In genomic region chr2:69530691-69531527, GRCm38 (mm10) we compare ENCODE assay signal across 15 mouse cellular contexts. TPM values are rescaled to one million over a fixed set of nuclear protein-coding genes. Genes with fewer than 3 reads are reported as not detected.
DNase-seq lines count a peak whose midpoint lies in the region; ATAC-seq and TF ChIP-seq lines count a peak whose summit lies in the region.
"Had no signal": no experiment of that assay in that cellular context is flagged by ENCODE, and none has a peak within 500 bp of the region (broad histone marks: within the 10 kb centered on the region; RNA-seq: fewer than 3 reads in every experiment).

No protein-coding gene starts in this region.

- 8% methylated on average over 14 of the region's 14 CpGs for WGBS in forebrain, embryonic 11.5 days
- 16% methylated on average over 14 of the region's 14 CpGs for WGBS in forebrain, postnatal 0 days
- WGBS in kidney, embryonic 15.5 days: 30% methylated on average over 14 of the region's 14 CpGs
- WGBS in hindbrain, embryonic 15.5 days: 18% methylated on average over 14 of the region's 14 CpGs

- H3K9ac ChIP-seq in forebrain, embryonic 11.5 days (ENCODE audit: low read length): no peak overlapping the region
- no peak overlapping the region for H3K9ac ChIP-seq in forebrain, postnatal 0 days
- H3K9ac ChIP-seq in kidney, embryonic 15.5 days: no peak overlapping the region
- no peak overlapping the region for H3K9ac ChIP-seq in hindbrain, embryonic 15.5 days
- H3K9ac ChIP-seq: neural tube, embryonic 12.5 days had no signal

- H3K9me3 ChIP-seq in forebrain, embryonic 11.5 days (ENCODE audit: control insufficient read depth, low read length): no peaks in the 10 kb centered on the region
- H3K9me3 ChIP-seq in forebrain, postnatal 0 days (ENCODE audit: low read length): no peaks in the 10 kb centered on the region
- no peaks in the 10 kb centered on the region for H3K9me3 ChIP-seq in kidney, embryonic 15.5 days (replicated peaks)
- H3K9me3 ChIP-seq in E14TG2a.4 (ENCODE audit: low read length): no peaks in the 10 kb centered on the region
- H3K9me3 ChIP-seq in hindbrain, embryonic 15.5 days: no peaks in the 10 kb centered on the region
- H3K9me3 ChIP-seq: G1E; neural tube, embryonic 12.5 days had no signal

- ATAC-seq in forebrain, embryonic 11.5 days (replicated peaks; ENCODE audit: low FRiP score): peak; percentile 66
- ATAC-seq in forebrain, postnatal 0 days: no peak
- 0 out of 2 replicates have a peak, but pooled peaks have one; percentile 12 for ATAC-seq in kidney, embryonic 15.5 days (replicated peaks; ENCODE audit: low FRiP score)
- 0 out of 2 replicates have a peak, but pooled peaks have one; percentile 27 for ATAC-seq in hindbrain, embryonic 15.5 days (ENCODE audit: low FRiP score, low read depth)

- H3K27ac ChIP-seq in forebrain, embryonic 11.5 days (ENCODE audit: low read depth, low read length): no peak overlapping the region
- no peak overlapping the region for H3K27ac ChIP-seq in forebrain, postnatal 0 days (ENCODE audit: low read depth, low read length)
- H3K27ac ChIP-seq in kidney, embryonic 15.5 days: no peak overlapping the region
- H3K27ac ChIP-seq in hindbrain, embryonic 15.5 days (replicated peaks): no peak overlapping the region
- H3K27ac ChIP-seq: neural tube, embryonic 12.5 days had no signal

- DNase-seq in forebrain, embryonic 11.5 days (ENCODE audit: low spot score): no peak
- no peak for DNase-seq in forebrain, postnatal 0 days
- DNase-seq in kidney, postnatal 14 days: no peak
- no peak for DNase-seq in c-Kit-positive CD71-positive TER-119-positive erythroid progenitor cells, embryonic 14.5 days (ENCODE audit: low spot score)
- no peak for DNase-seq in cerebellum, adult 18-20 months
- DNase-seq: adrenal gland, postnatal 36 days; kidney, adult 8-10 months; thymus, adult 2 months had no signal

- no peak for TF ChIP-seq CTCF in forebrain, postnatal 0 days (IDR thresholded peaks at IDR 0.05; ENCODE audit: low read depth)
- no peak for TF ChIP-seq CTCF in E14TG2a.4 (conservative IDR thresholded peaks at IDR 0.05; ENCODE audit: low read length)

- peaks cover 8% of the 10 kb centered on the region; the same call in 1 of the 2 replicates for H3K4me1 ChIP-seq in forebrain, embryonic 11.5 days (replicated peaks; ENCODE audit: control insufficient read depth, insufficient read depth, low read length)
- H3K4me1 ChIP-seq in forebrain, postnatal 0 days (ENCODE audit: insufficient read depth): no peaks in the 10 kb centered on the region
- peaks cover 12% of the 10 kb centered on the region for H3K4me1 ChIP-seq in kidney, embryonic 15.5 days
- peaks cover 55% of the 10 kb centered on the region for H3K4me1 ChIP-seq in E14TG2a.4 (replicated peaks; ENCODE audit: low read depth, low read length)
- H3K4me1 ChIP-seq in hindbrain, embryonic 15.5 days (replicated peaks): no peaks in the 10 kb centered on the region

- H3K4me3 ChIP-seq in forebrain, embryonic 11.5 days (ENCODE audit: low read depth, low read length): no peak overlapping the region
- no peak overlapping the region for H3K4me3 ChIP-seq in forebrain, postnatal 0 days (ENCODE audit: low read depth, low read length)
- H3K4me3 ChIP-seq in kidney, embryonic 15.5 days (replicated peaks): no peak overlapping the region
- H3K4me3 ChIP-seq in E14TG2a.4 (replicated peaks; ENCODE audit: low read length): peak overlapping the region; percentile 45; the same call in 1 of the 2 replicates
- no peak overlapping the region for H3K4me3 ChIP-seq in hindbrain, embryonic 15.5 days
- H3K4me3 ChIP-seq: erythroblast, embryonic 14.5 days; neural tube, embryonic 12.5 days had no signal

- no peaks in the 10 kb centered on the region for H3K27me3 ChIP-seq in forebrain, embryonic 11.5 days (ENCODE audit: control insufficient read depth, insufficient read depth, low read length)
- H3K27me3 ChIP-seq in forebrain, postnatal 0 days (ENCODE audit: insufficient read depth, low read length): no peaks in the 10 kb centered on the region
- H3K27me3 ChIP-seq in kidney, embryonic 15.5 days: no peaks in the 10 kb centered on the region
- H3K27me3 ChIP-seq in E14TG2a.4 (ENCODE audit: insufficient read depth, low read length): no peaks in the 10 kb centered on the region
- H3K27me3 ChIP-seq in hindbrain, embryonic 15.5 days: no peaks in the 10 kb centered on the region
- H3K27me3 ChIP-seq: neural tube, embryonic 12.5 days had no signal

- no peak overlapping the region for H3K4me2 ChIP-seq in forebrain, embryonic 11.5 days (ENCODE audit: low read depth, low read length, severe bottlenecking)
- no peak overlapping the region for H3K4me2 ChIP-seq in forebrain, postnatal 0 days (ENCODE audit: low read depth)
- H3K4me2 ChIP-seq in kidney, embryonic 15.5 days: no peak overlapping the region
- no peak overlapping the region for H3K4me2 ChIP-seq in hindbrain, embryonic 15.5 days
- H3K4me2 ChIP-seq: neural tube, embryonic 12.5 days had no signal

- no peaks in the 10 kb centered on the region for H3K36me3 ChIP-seq in forebrain, embryonic 11.5 days (ENCODE audit: control insufficient read depth, insufficient read depth, low read length)
- no peaks in the 10 kb centered on the region for H3K36me3 ChIP-seq in forebrain, postnatal 0 days (ENCODE audit: insufficient read depth)
- H3K36me3 ChIP-seq in kidney, embryonic 15.5 days: no peaks in the 10 kb centered on the region
- H3K36me3 ChIP-seq in E14TG2a.4 (ENCODE audit: insufficient read depth, low read length): peaks cover 20% of the 10 kb centered on the region
- no peaks in the 10 kb centered on the region for H3K36me3 ChIP-seq in hindbrain, embryonic 15.5 days
- H3K36me3 ChIP-seq: G1E; neural tube, embryonic 12.5 days had no signal

RNA-seq across cellular contexts. Expression of gene Lrp2, which starts 55.0 kb away (rescaled TPM):
- 3.0 and 3.1 TPM in 2 replicates for polyA plus RNA-seq in forebrain, embryonic 11.5 days (2014; fragmentation: Nextera tagmentation; extraction: Ambion mirVana)
- 0.62 and 1.3 TPM in 2 replicates for total RNA-seq in forebrain, postnatal 0 days (2014; rRNA removed)
- 0.04 and 0.15 TPM in 2 replicates for polyA plus RNA-seq in forebrain, postnatal 0 days (2015; fragmentation: Nextera tagmentation; extraction: Ambion mirVana)
- 14.6 and 15.0 TPM in 2 replicates for polyA plus RNA-seq in kidney, embryonic 15.5 days (2015; fragmentation: Nextera tagmentation; extraction: Ambion mirVana)
- polyA plus RNA-seq in hindbrain, embryonic 15.5 days (2015; fragmentation: Nextera tagmentation; extraction: Ambion mirVana): 1.2 and 1.4 TPM in 2 replicates
- total RNA-seq: megakaryocyte-erythroid progenitor cell, adult 5-6 weeks had no signal
- polyA plus RNA-seq: erythroblast, embryonic 14.5 days; G1E had no signal
